Mouse (Mus musculus): ENCODE results near the gene Ppm1l. TPM values are rescaled to one million over a fixed set of nuclear protein-coding genes. Genes with fewer than 3 reads are reported as not detected.
"Not testable (repeated sequence)": the region's sequence is repeated elsewhere in the genome, so short reads cannot be mapped to it uniquely, and the experiment has no call there.

Ppm1l gene
- total RNA-seq, 1 experiment from 2014 or later, result 1.5 TPM

- ATAC-seq (replicated peaks; ENCODE audit: insufficient number of reproducible peaks, low FRiP score, low TSS enrichment, poor library complexity, severe bottlenecking), result no peak
These were observed 238.8 kb downstream of the Ppm1l start for GRCm38 (mm10) chr3:69555511-69555910.

- no peak for ATAC-seq (replicated peaks; ENCODE audit: insufficient number of reproducible peaks, low FRiP score, low TSS enrichment, poor library complexity, severe bottlenecking)
These were observed 239.6 kb downstream of the Ppm1l start for GRCm38 (mm10) chr3:69556092-69556778.

GRCm38 (mm10) chr3:69559316-69559974, 242.8 kb downstream of the Ppm1l start:
- no peak for ATAC-seq (replicated peaks; ENCODE audit: insufficient number of reproducible peaks, low FRiP score, low TSS enrichment, poor library complexity, severe bottlenecking)

- ATAC-seq (replicated peaks; ENCODE audit: insufficient number of reproducible peaks, low FRiP score, low TSS enrichment, poor library complexity, severe bottlenecking), result 0 out of 2 replicates have a peak, but pooled peaks have one; percentile 31
These were observed 243.3 kb downstream of the Ppm1l start for GRCm38 (mm10) chr3:69559975-69560330.

- ATAC-seq (replicated peaks; ENCODE audit: insufficient number of reproducible peaks, low FRiP score, low TSS enrichment, poor library complexity, severe bottlenecking), result no peak
These were observed 245.0 kb downstream of the Ppm1l start for GRCm38 (mm10) chr3:69561686-69562085.

- ATAC-seq (replicated peaks; ENCODE audit: insufficient number of reproducible peaks, low FRiP score, low TSS enrichment, poor library complexity, severe bottlenecking), result no peak
These were observed 246.7 kb downstream of the Ppm1l start for GRCm38 (mm10) chr3:69563406-69563805.

- not testable (repeated sequence) for ATAC-seq (replicated peaks; ENCODE audit: insufficient number of reproducible peaks, low FRiP score, low TSS enrichment, poor library complexity, severe bottlenecking)
These were observed 248.9 kb downstream of the Ppm1l start for GRCm38 (mm10) chr3:69565586-69565985.

GRCm38 (mm10) chr3:69572561-69572960, 255.9 kb downstream of the Ppm1l start:
- ATAC-seq (replicated peaks; ENCODE audit: insufficient number of reproducible peaks, low FRiP score, low TSS enrichment, poor library complexity, severe bottlenecking), result no peak

GRCm38 (mm10) chr3:69575577-69575976, 258.9 kb downstream of the Ppm1l start:
- no peak for ATAC-seq (replicated peaks; ENCODE audit: insufficient number of reproducible peaks, low FRiP score, low TSS enrichment, poor library complexity, severe bottlenecking)

- no peak for ATAC-seq (replicated peaks; ENCODE audit: insufficient number of reproducible peaks, low FRiP score, low TSS enrichment, poor library complexity, severe bottlenecking)
These were observed 260.1 kb downstream of the Ppm1l start for GRCm38 (mm10) chr3:69576715-69577114.

- ATAC-seq (replicated peaks; ENCODE audit: insufficient number of reproducible peaks, low FRiP score, low TSS enrichment, poor library complexity, severe bottlenecking), result no peak
These were observed 262.1 kb downstream of the Ppm1l start for GRCm38 (mm10) chr3:69578791-69579190.

GRCm38 (mm10) chr3:69583798-69584197, 267.1 kb downstream of the Ppm1l start:
- ATAC-seq (replicated peaks; ENCODE audit: insufficient number of reproducible peaks, low FRiP score, low TSS enrichment, poor library complexity, severe bottlenecking), result no peak

GRCm38 (mm10) chr3:69588101-69588760, 271.6 kb downstream of the Ppm1l start:
- ATAC-seq (replicated peaks; ENCODE audit: insufficient number of reproducible peaks, low FRiP score, low TSS enrichment, poor library complexity, severe bottlenecking), result no peak

- no peak for ATAC-seq (replicated peaks; ENCODE audit: insufficient number of reproducible peaks, low FRiP score, low TSS enrichment, poor library complexity, severe bottlenecking)
These were observed 276.8 kb downstream of the Ppm1l start for GRCm38 (mm10) chr3:69593426-69593825.

- no peak for ATAC-seq (replicated peaks; ENCODE audit: insufficient number of reproducible peaks, low FRiP score, low TSS enrichment, poor library complexity, severe bottlenecking)
These were observed 277.4 kb downstream of the Ppm1l start for GRCm38 (mm10) chr3:69594071-69594470.

GRCm38 (mm10) chr3:69596116-69596515, 279.5 kb downstream of the Ppm1l start:
- no peak for ATAC-seq (replicated peaks; ENCODE audit: insufficient number of reproducible peaks, low FRiP score, low TSS enrichment, poor library complexity, severe bottlenecking)

- no peak for ATAC-seq (replicated peaks; ENCODE audit: insufficient number of reproducible peaks, low FRiP score, low TSS enrichment, poor library complexity, severe bottlenecking)
These were observed 280.6 kb downstream of the Ppm1l start for GRCm38 (mm10) chr3:69597211-69597610.

- ATAC-seq (replicated peaks; ENCODE audit: insufficient number of reproducible peaks, low FRiP score, low TSS enrichment, poor library complexity, severe bottlenecking), result no peak
These were observed 281.2 kb downstream of the Ppm1l start for GRCm38 (mm10) chr3:69597816-69598215.

GRCm38 (mm10) chr3:69598261-69599165, 281.9 kb downstream of the Ppm1l start, which contains the start of gene B3galnt1:
TSS of gene B3galnt1 (minus strand) at chr3:69598960.
- ATAC-seq (replicated peaks; ENCODE audit: insufficient number of reproducible peaks, low FRiP score, low TSS enrichment, poor library complexity, severe bottlenecking), result no peak
